Mouse (Mus musculus): ENCODE measurements at regions not wholly inside any gene's neighbourhood (a gene's known extent, or its start where the extent isn't known, plus 50 kb on each side); places are given as distances from the start of the nearest gene placed in this dataset.

GRCm38 (mm10) chr10:99356221-99356620 lies 93.2 kb downstream of the Dusp6 start:
- TF ChIP-seq POLR2A (IDR thresholded peaks at IDR 0.05; ENCODE audit: borderline replicate concordance, low read depth, low read length) (no peak), CTCF (IDR thresholded peaks at IDR 0.05; ENCODE audit: low read depth, low read length) (no peak)

Data from bone marrow macrophage, adult 2 months (primary cell).